Mouse (Mus musculus): ENCODE results near the gene Gm45618. TPM values are rescaled to one million over a fixed set of nuclear protein-coding genes. Genes with fewer than 3 reads are reported as not detected.

Gm45618 gene
- polyA plus RNA-seq, 1 experiment from 2014 or later: not detected

GRCm38 (mm10) chr7:142077138-142077537 is 43.4 kb downstream of the Gm45618 start:
- no peak for ATAC-seq (ENCODE audit: low FRiP score)
- Histone ChIP-seq H3K36me3 (replicated peaks) (peaks cover 25% of the 10 kb centered on the region), H3K9ac (no peak overlapping the region), H3K9me3 (0 out of 2 replicates have a peak, but pooled peaks cover 4% of the 10 kb centered on the region), H3K4me3 (replicated peaks) (no peak overlapping the region), H3K4me1 (peaks cover 2% of the 10 kb centered on the region), H3K27me3 (peaks cover 22% of the 10 kb centered on the region), H3K27ac (no peak overlapping the region), H3K4me2 (no peak overlapping the region)
- 77% methylated on average over 3 of the region's 3 CpGs for WGBS

DNA sequence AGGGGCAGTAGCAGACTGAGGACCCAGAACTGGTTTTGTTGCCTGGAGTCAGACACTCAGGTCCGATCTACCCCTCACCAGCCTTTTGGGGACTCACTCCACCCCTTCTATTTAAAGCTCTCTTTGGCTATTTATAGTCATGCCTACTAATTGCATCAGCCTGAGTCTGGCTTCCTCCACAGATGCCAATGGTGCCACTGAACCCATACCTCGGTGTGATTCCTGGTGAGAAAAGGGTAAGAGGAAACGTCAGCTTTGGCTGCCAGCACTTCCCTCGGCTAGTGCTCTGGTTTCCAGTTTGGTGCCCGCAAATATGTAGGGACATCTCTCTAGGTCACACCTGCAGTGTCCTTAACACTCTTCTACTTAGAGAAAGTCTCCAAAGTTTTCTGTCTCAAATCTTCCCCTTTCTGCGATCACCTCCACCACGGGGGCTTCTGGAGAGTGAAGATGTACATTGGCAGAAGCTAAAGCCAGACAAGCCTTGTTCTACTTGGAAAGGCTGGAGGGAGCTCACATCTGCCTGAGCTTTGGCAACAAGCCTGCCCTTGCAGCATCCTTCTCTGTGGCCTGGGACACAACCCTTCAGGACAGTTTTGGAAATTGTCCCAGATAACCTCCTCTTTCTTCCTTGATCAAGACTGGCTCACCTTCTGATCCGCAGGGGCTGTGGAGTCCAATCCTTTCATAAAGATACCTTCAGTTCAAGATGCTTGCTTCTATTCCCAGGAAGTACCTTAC is 46.2 kb downstream of the Gm45618 start:
- no peak overlapping the region for H3K4me2 ChIP-seq

DNA sequence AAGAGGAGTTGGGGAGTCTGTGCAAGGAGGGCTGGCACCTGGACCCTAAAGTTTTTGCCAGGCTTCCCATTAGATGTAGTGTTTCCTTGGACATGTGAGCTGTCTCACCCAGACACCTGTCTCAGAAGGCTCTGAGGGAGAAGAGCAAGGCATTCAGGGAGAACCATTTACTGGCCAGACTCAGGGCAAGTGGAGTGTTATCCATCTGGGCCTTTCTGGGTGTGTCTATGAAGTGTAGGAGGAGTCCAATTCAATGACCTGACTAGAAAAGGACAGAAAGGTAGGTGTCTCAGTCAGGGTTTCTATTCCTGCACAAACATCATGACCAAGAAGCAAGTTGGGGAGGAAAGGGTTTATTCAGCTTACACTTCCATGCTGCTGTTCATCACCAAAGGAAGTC is 48.8 kb downstream of the Gm45618 start:
- Histone ChIP-seq H3K27me3 (0 out of 2 replicates have a peak, but pooled peaks cover 6% of the 10 kb centered on the region), H3K27ac (no peak overlapping the region), H3K9me3 (0 out of 2 replicates have a peak, but pooled peaks cover 4% of the 10 kb centered on the region), H3K4me1 (peaks cover 4% of the 10 kb centered on the region; the same call in 1 of the 2 replicates), H3K4me3 (replicated peaks) (no peak overlapping the region), H3K4me2 (no peak overlapping the region), H3K9ac (no peak overlapping the region), H3K36me3 (replicated peaks) (no peaks in the 10 kb centered on the region)
- no peak for ATAC-seq (ENCODE audit: low FRiP score)

More for the DNA sequence above, 46.2 kb downstream of the Gm45618 start:
- Histone ChIP-seq H3K27me3 (0 out of 2 replicates have a peak, but pooled peaks cover 6% of the 10 kb centered on the region), H3K36me3 (replicated peaks) (peaks cover 3% of the 10 kb centered on the region; the same call in 1 of the 2 replicates), H3K4me1 (peaks cover 4% of the 10 kb centered on the region; the same call in 1 of the 2 replicates), H3K9me3 (0 out of 2 replicates have a peak, but pooled peaks cover 4% of the 10 kb centered on the region), H3K27ac (no peak overlapping the region), H3K9ac (no peak overlapping the region), H3K4me3 (replicated peaks) (no peak overlapping the region)
- ATAC-seq (ENCODE audit: low FRiP score): no peak
- WGBS: 74% methylated on average over 8 of the region's 8 CpGs

GRCm38 (mm10) chr7:142071212-142071578 is 49.3 kb downstream of the Gm45618 start:
- Histone ChIP-seq H3K27ac (no peak overlapping the region), H3K9me3 (0 out of 2 replicates have a peak, but pooled peaks cover 4% of the 10 kb centered on the region), H3K4me1 (peaks cover 4% of the 10 kb centered on the region; the same call in 1 of the 2 replicates), H3K27me3 (0 out of 2 replicates have a peak, but pooled peaks cover 6% of the 10 kb centered on the region), H3K36me3 (replicated peaks) (no peaks in the 10 kb centered on the region), H3K9ac (no peak overlapping the region; the same call in 1 of the 2 replicates), H3K4me3 (replicated peaks) (0 out of 2 replicates have a peak overlapping the region, but pooled peaks have one; percentile 11), H3K4me2 (peak overlapping the region; percentile 45)
- 6% methylated on average over 10 of the region's 10 CpGs for WGBS
- peak; percentile 51 for ATAC-seq (ENCODE audit: low FRiP score)

DNA sequence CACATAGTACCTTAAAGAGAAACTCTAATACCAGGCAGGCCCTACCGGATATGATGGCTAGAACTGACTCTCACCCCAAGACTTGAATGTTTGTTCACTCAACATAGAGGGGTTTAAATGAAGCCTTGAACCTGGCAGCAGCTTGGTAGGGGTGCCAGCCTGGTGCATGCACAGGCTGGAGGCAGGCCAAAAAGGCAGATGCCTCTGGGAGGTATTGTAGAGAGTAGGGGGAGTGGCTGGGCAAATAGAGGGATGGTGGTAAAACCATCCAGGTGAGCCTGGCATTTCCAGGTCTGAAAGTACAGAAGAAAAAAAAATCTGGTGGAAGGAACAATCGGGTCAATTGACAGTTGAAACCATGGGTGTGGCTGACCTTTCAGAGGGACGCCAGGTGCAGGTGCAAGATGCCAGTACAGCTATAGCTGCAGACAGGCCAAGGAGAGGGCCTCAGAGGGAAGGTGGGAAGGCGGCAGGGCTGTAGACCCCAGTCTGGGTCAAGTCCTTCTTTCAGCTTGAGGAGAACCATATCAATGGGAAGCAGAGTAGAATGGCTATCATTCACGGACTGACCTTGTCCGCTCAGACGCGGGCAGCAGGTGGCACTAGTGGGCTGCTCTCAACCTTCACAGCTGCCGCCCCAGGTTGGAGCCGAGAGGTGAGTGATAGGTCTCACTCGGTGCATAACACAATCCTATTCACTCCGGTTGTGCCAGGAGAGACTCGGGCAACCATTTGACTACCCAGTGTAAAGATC is 49.9 kb downstream of the Gm45618 start:
- H3K36me3 ChIP-seq (replicated peaks): no peaks in the 10 kb centered on the region
- H3K9ac ChIP-seq: no peak overlapping the region; the same call in 1 of the 2 replicates
- 16% methylated on average over 13 of the region's 13 CpGs for WGBS
- H3K4me3 ChIP-seq (replicated peaks): 0 out of 2 replicates have a peak overlapping the region, but pooled peaks have one; percentile 11
- H3K27me3 ChIP-seq: 0 out of 2 replicates have a peak, but pooled peaks cover 4% of the 10 kb centered on the region
- H3K9me3 ChIP-seq: 0 out of 2 replicates have a peak, but pooled peaks cover 4% of the 10 kb centered on the region
- peak overlapping the region; percentile 45 for H3K4me2 ChIP-seq
- ATAC-seq (ENCODE audit: low FRiP score): peak; percentile 82
- H3K27ac ChIP-seq: no peak overlapping the region
- peaks cover 4% of the 10 kb centered on the region; the same call in 1 of the 2 replicates for H3K4me1 ChIP-seq

Other genes starting within 250 kb of the Gm45618 start
- 69.2 and 76.2 TPM in 2 replicates for gene Tollip, start 202.2 kb downstream of the Gm45618 start, polyA plus RNA-seq (2016; fragmentation: Nextera tagmentation; extraction: Ambion mirVana)
- 19.8 and 20.2 TPM in 2 replicates for gene Brsk2, start 171.0 kb downstream of the Gm45618 start, polyA plus RNA-seq (2016; fragmentation: Nextera tagmentation; extraction: Ambion mirVana)
- gene Mob2, start 59.7 kb downstream of the Gm45618 start, polyA plus RNA-seq (2016; fragmentation: Nextera tagmentation; extraction: Ambion mirVana): 46.4 and 46.9 TPM in 2 replicates
- 45.0 and 45.8 TPM in 2 replicates for gene Dusp8, start 24.9 kb downstream of the Gm45618 start, polyA plus RNA-seq (2016; fragmentation: Nextera tagmentation; extraction: Ambion mirVana)
- gene Gm39115, start 15.3 kb upstream of the Gm45618 start, polyA plus RNA-seq (2016; fragmentation: Nextera tagmentation; extraction: Ambion mirVana): not detected in 2 replicates
- gene Gm45337, start 23.9 kb upstream of the Gm45618 start, polyA plus RNA-seq (2016; fragmentation: Nextera tagmentation; extraction: Ambion mirVana): not detected in 2 replicates
- not detected in 2 replicates for gene Gm29735, start 36.4 kb upstream of the Gm45618 start, polyA plus RNA-seq (2016; fragmentation: Nextera tagmentation; extraction: Ambion mirVana)
- gene Gm4553, start 45.0 kb upstream of the Gm45618 start, polyA plus RNA-seq (2016; fragmentation: Nextera tagmentation; extraction: Ambion mirVana): not detected in 2 replicates
- gene Krtap5-2, start 55.3 kb upstream of the Gm45618 start, polyA plus RNA-seq (2016; fragmentation: Nextera tagmentation; extraction: Ambion mirVana): not detected in 2 replicates
- not detected in 2 replicates for gene Gm10153, start 69.7 kb upstream of the Gm45618 start, polyA plus RNA-seq (2016; fragmentation: Nextera tagmentation; extraction: Ambion mirVana)
- not detected in 2 replicates for gene Krtap5-3, start 80.6 kb upstream of the Gm45618 start, polyA plus RNA-seq (2016; fragmentation: Nextera tagmentation; extraction: Ambion mirVana)
- gene Gm7579, start 91.1 kb upstream of the Gm45618 start, polyA plus RNA-seq (2016; fragmentation: Nextera tagmentation; extraction: Ambion mirVana): not detected in 2 replicates
- not detected in 2 replicates for gene Krtap5-5, start 109.2 kb upstream of the Gm45618 start, polyA plus RNA-seq (2016; fragmentation: Nextera tagmentation; extraction: Ambion mirVana)
- not detected in 2 replicates for gene Gm40460, start 120.3 kb upstream of the Gm45618 start, polyA plus RNA-seq (2016; fragmentation: Nextera tagmentation; extraction: Ambion mirVana)
- not detected in 2 replicates for gene Gm2431, start 137.6 kb upstream of the Gm45618 start, polyA plus RNA-seq (2016; fragmentation: Nextera tagmentation; extraction: Ambion mirVana)
- gene Gm4559, start 153.6 kb upstream of the Gm45618 start, polyA plus RNA-seq (2016; fragmentation: Nextera tagmentation; extraction: Ambion mirVana): not detected in 2 replicates
- gene Krtap5-1, start 176.4 kb upstream of the Gm45618 start, polyA plus RNA-seq (2016; fragmentation: Nextera tagmentation; extraction: Ambion mirVana): not detected in 2 replicates
- gene Krtap5-4, start 182.8 kb upstream of the Gm45618 start, polyA plus RNA-seq (2016; fragmentation: Nextera tagmentation; extraction: Ambion mirVana): not detected in 2 replicates

Measured in forebrain, embryonic 12.5 days (tissue).